ENCODE assay signal across 18 mouse cellular contexts in genomic region chr12:103553497-103553896, GRCm38 (mm10). TPM values are rescaled to one million over a fixed set of nuclear protein-coding genes. Genes with fewer than 3 reads are reported as not detected.
DNase-seq lines count a peak whose midpoint lies in the region; ATAC-seq and TF ChIP-seq lines count a peak whose summit lies in the region.
"Had no signal": no experiment of that assay in that cellular context is flagged by ENCODE, and none has a peak within 500 bp of the region (broad histone marks: within the 10 kb centered on the region; RNA-seq: fewer than 3 reads in every experiment).

No protein-coding gene starts in this region.

- no peak overlapping the region for H3K4me3 ChIP-seq in lung, postnatal 0 days (ENCODE audit: low read depth, low read length)
- no peak overlapping the region for H3K4me3 ChIP-seq in E14TG2a.4 (replicated peaks; ENCODE audit: low read length)
- no peak overlapping the region for H3K4me3 ChIP-seq in forebrain, embryonic 14.5 days (ENCODE audit: low read depth, low read length)
- H3K4me3 ChIP-seq: embryonic facial prominence, embryonic 12.5 days; heart, embryonic 13.5 days; lung, embryonic 15.5 days; stomach, embryonic 15.5 days had no signal

- no peak overlapping the region for H3K27ac ChIP-seq in lung, postnatal 0 days (ENCODE audit: low read length)
- H3K27ac ChIP-seq in forebrain, embryonic 14.5 days (ENCODE audit: low read depth, low read length), result no peak overlapping the region
- H3K27ac ChIP-seq: embryonic facial prominence, embryonic 12.5 days; heart, embryonic 13.5 days; lung, embryonic 15.5 days; stomach, embryonic 15.5 days had no signal

- no peaks in the 10 kb centered on the region for H3K36me3 ChIP-seq in lung, postnatal 0 days (ENCODE audit: insufficient read depth, low read length)
- no peaks in the 10 kb centered on the region for H3K36me3 ChIP-seq in E14TG2a.4 (ENCODE audit: insufficient read depth, low read length)
- H3K36me3 ChIP-seq in forebrain, embryonic 14.5 days (ENCODE audit: control insufficient read depth, insufficient read depth, low read length), result no peaks in the 10 kb centered on the region
- H3K36me3 ChIP-seq: embryonic facial prominence, embryonic 12.5 days; G1E; heart, embryonic 13.5 days; lung, embryonic 15.5 days; stomach, embryonic 15.5 days had no signal

- TF ChIP-seq EP300 in lung, postnatal 0 days (IDR thresholded peaks at IDR 0.05), result no peak

- no peak overlapping the region for H3K4me2 ChIP-seq in lung, postnatal 0 days (replicated peaks; ENCODE audit: low read depth, low read length)
- no peak overlapping the region for H3K4me2 ChIP-seq in forebrain, embryonic 14.5 days (ENCODE audit: low read length)
- H3K4me2 ChIP-seq: embryonic facial prominence, embryonic 12.5 days; heart, embryonic 13.5 days; lung, embryonic 15.5 days; stomach, embryonic 15.5 days had no signal

- H3K9ac ChIP-seq in lung, postnatal 0 days (replicated peaks; ENCODE audit: low read depth), result no peak overlapping the region
- no peak overlapping the region for H3K9ac ChIP-seq in forebrain, embryonic 14.5 days (ENCODE audit: low read length)
- H3K9ac ChIP-seq: embryonic facial prominence, embryonic 12.5 days; heart, embryonic 13.5 days; lung, embryonic 15.5 days; stomach, embryonic 15.5 days had no signal

- peak; percentile 21 for TF ChIP-seq CTCF in lung, postnatal 0 days (IDR thresholded peaks at IDR 0.05)
- TF ChIP-seq CTCF in E14TG2a.4 (conservative IDR thresholded peaks at IDR 0.05; ENCODE audit: low read length), result peak; percentile 43

- H3K9me3 ChIP-seq in lung, postnatal 0 days (ENCODE audit: low read length), result no peaks in the 10 kb centered on the region
- no peaks in the 10 kb centered on the region for H3K9me3 ChIP-seq in E14TG2a.4 (ENCODE audit: low read length)
- H3K9me3 ChIP-seq in forebrain, embryonic 14.5 days (replicated peaks; ENCODE audit: control insufficient read depth, low read length), result no peaks in the 10 kb centered on the region
- H3K9me3 ChIP-seq: embryonic facial prominence, embryonic 12.5 days; heart, embryonic 13.5 days; lung, embryonic 15.5 days; stomach, embryonic 15.5 days had no signal

- WGBS in lung, postnatal 0 days, result 70% methylated on average over 3 of the region's 3 CpGs
- 69% methylated on average over 3 of the region's 3 CpGs for whole genome bisulfite sequencing in forebrain, embryonic 14.5 days

- H3K27me3 ChIP-seq in lung, postnatal 0 days (replicated peaks; ENCODE audit: insufficient read depth, low read length), result no peaks in the 10 kb centered on the region
- H3K27me3 ChIP-seq in E14TG2a.4 (ENCODE audit: insufficient read depth, low read length), result no peaks in the 10 kb centered on the region
- H3K27me3 ChIP-seq in forebrain, embryonic 14.5 days (replicated peaks; ENCODE audit: control insufficient read depth, insufficient read depth, low read length), result no peaks in the 10 kb centered on the region
- H3K27me3 ChIP-seq: embryonic facial prominence, embryonic 12.5 days; heart, embryonic 13.5 days; lung, embryonic 15.5 days; stomach, embryonic 15.5 days had no signal

- ATAC-seq in lung, postnatal 0 days, result no peak
- ATAC-seq in forebrain, embryonic 14.5 days, result no peak
- ATAC-seq: forebrain, embryonic 16.5 days; midbrain, embryonic 16.5 days had no signal

- H3K4me1 ChIP-seq in lung, postnatal 0 days (ENCODE audit: insufficient read depth, low read depth, low read length), result no peaks in the 10 kb centered on the region
- no peaks in the 10 kb centered on the region; the same call in 1 of the 2 replicates for H3K4me1 ChIP-seq in E14TG2a.4 (replicated peaks; ENCODE audit: low read depth, low read length)
- no peaks in the 10 kb centered on the region for H3K4me1 ChIP-seq in forebrain, embryonic 14.5 days (ENCODE audit: control insufficient read depth, insufficient read depth, low read length)
- H3K4me1 ChIP-seq: embryonic facial prominence, embryonic 12.5 days; heart, embryonic 13.5 days; lung, embryonic 15.5 days; stomach, embryonic 15.5 days had no signal

- DNase-seq in lung, postnatal 0 days (ENCODE audit: low spot score), result no peak
- no peak for DNase-seq in lung, postnatal 25 days (ENCODE audit: low spot score)
- DNase-seq in induced T-regulatory cell, adult 2 months (ENCODE audit: low read depth), result peak; percentile 72
- no peak for DNase-seq in embryo, embryonic 10.5 days (ENCODE audit: low spot score)
- no peak for DNase-seq in forebrain, embryonic 14.5 days (ENCODE audit: low spot score)
- no peak for DNase-seq in left cerebral cortex, adult 11 months (ENCODE audit: low spot score)
- DNase-seq: adrenal gland, postnatal 14 days; cerebellum, adult 11-12 months; kidney, postnatal 36 days; spleen, adult 18-20 months had no signal

RNA-seq across cellular contexts. Expression of gene Ppp4r4, which starts 21.4 kb away (rescaled TPM):
- polyA plus RNA-seq in lung, postnatal 0 days (2015; fragmentation: Nextera tagmentation; extraction: Ambion mirVana), result 6.1 and 6.3 TPM in 2 replicates
- polyA plus RNA-seq in forebrain, embryonic 14.5 days (2014; fragmentation: Nextera tagmentation; extraction: Ambion mirVana), result 2.2 TPM in 2 replicates
- polyA plus RNA-seq: G1E had no signal
